Mouse (Mus musculus): ENCODE results near the gene Fam107b.
A peak's percentile ranks its signal among the peaks of the same experiment; 100 is the strongest.

Fam107b gene

DNA sequence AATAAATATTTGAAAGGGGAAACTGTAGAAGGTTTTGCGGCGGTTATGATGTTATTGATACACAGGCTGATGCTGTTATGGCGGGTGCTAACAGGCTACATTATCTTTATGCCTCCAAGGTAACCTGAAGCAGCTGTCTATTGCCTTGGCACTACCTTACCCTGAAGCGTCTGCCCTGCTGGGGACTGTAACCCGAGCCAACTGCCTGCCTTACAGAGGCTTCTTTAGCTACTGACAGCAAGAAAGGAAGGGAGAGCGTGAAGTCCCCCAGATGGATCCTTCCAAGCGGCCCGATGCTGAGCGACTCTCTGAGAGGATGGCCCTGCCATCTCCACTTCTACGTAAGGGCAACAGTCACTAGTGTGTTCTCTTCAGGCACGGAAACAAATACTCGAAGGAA lies at the start of gene Fam107b:
TSS of gene Fam107b (plus strand) at position 303 of the 400 bp plus-strand sequence.
- no peak for DNase-seq (ENCODE audit: low spot score)

GRCm38 (mm10) chr2:3522558-3522957 lies 47.7 kb upstream of the Fam107b start:
- DNase-seq (ENCODE audit: low spot score), result no peak

- no peak for DNase-seq (ENCODE audit: low spot score)
These were observed 44.0 kb upstream of the Fam107b start for GRCm38 (mm10) chr2:3526288-3526687.

GRCm38 (mm10) chr2:3541307-3542079 lies 28.8 kb upstream of the Fam107b start:
- DNase-seq (ENCODE audit: low spot score), result no peak

DNA sequence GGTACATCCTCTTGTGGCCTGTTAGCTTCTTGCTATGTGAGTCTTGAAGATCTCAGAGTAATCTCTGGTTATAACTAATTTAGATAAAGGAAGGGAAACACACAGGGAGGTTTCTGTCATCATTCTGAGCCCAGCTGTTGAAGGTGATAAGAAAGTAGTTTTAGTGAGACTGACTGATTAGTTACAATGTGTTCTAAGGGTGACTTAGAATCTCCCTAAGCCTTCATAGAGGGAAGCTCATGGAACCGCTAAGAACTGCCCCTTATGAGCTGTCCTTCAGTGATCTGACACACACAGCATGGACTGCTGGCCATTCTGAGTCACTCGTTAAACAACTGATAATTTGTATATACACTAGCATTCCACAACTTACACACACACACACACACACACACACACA lies 24.2 kb upstream of the Fam107b start:
- DNase-seq (ENCODE audit: low spot score), result no peak

GRCm38 (mm10) chr2:3546588-3546987 lies 23.7 kb upstream of the Fam107b start:
- peak; percentile 24 for DNase-seq (ENCODE audit: low spot score)

DNA sequence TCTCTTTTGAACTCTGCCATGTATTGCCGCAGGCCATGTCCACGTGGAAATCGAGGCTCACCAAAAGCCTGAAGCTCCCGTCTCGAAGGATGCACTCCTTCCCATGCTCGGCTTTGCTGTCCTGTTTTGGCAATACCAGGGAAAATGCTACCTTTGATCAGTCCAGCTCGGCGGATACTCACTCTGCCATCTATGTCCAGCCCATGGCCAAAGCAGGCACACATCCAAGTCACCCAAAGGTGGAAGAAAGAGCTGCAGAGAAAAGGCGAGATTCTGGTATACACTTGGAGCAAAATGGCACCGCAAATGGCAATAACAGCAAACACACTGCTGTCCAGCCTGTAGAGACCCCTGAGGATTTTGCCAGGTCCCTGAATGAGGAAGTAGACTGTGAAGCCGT lies 318 bp downstream of the Fam107b start:
- DNase-seq (ENCODE audit: low spot score), result no peak

- no peak for DNase-seq (ENCODE audit: low spot score)
These were observed 3.6 kb downstream of the Fam107b start for GRCm38 (mm10) chr2:3573883-3574282.

- DNase-seq (ENCODE audit: low spot score), result no peak
These were observed 4.9 kb downstream of the Fam107b start for GRCm38 (mm10) chr2:3575140-3575539.

GRCm38 (mm10) chr2:3576346-3576745 lies 6.1 kb downstream of the Fam107b start:
- no peak for DNase-seq (ENCODE audit: low spot score)

GRCm38 (mm10) chr2:3577216-3577615 lies 6.9 kb downstream of the Fam107b start:
- DNase-seq (ENCODE audit: low spot score), result no peak

GRCm38 (mm10) chr2:3578180-3578902 lies 8.1 kb downstream of the Fam107b start:
- DNase-seq (ENCODE audit: low spot score), result no peak

DNA sequence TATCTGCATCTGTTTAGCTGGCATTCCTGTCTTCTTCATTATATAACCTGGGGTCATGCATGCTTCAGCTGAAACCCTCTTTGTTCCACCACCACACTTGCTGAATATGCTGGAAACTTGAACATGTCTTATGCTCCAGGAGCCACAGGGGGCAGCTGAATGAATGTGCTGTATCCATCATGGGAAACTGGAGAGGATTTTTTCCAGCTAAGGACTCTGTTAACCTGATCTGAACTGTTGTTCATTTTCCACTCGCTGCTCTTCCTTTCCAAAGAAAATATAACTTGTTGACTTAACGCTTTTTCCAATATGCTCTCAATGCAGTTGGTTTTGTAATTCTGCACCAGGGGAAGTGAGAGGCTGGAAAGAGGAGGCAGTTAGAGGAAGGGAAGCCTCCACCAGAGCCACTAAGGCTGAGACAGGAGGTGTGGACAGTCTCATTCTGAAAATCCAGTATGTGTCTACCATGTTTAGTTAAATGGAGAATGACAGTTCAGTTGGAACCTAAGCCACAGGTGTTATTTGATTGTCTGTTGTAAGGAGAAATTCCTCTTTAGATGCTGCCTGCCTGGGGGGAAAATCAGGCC lies 9.1 kb downstream of the Fam107b start:
- DNase-seq (ENCODE audit: low spot score), result no peak

- no peak for DNase-seq (ENCODE audit: low spot score)
These were observed 12.5 kb downstream of the Fam107b start for GRCm38 (mm10) chr2:3582830-3583229.

- DNase-seq (ENCODE audit: low spot score), result no peak
These were observed 15.0 kb downstream of the Fam107b start for GRCm38 (mm10) chr2:3585231-3585783.

- no peak for DNase-seq (ENCODE audit: low spot score)
These were observed 20.0 kb downstream of the Fam107b start for GRCm38 (mm10) chr2:3590086-3590915.

DNA sequence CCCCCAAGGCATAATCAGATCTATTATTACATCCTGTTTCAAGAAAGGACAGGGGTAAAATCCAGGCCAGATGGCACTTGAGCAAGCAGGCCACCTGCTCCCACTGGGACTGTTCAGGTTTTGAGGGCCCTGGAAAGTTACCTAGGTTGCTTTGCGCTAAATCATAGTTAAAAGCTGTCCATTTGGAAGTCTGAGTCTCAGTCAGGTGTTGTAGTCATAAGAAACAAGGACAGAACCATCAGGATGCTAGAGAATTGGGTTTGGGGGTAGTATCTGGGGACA lies 20.6 kb downstream of the Fam107b start:
- DNase-seq (ENCODE audit: low spot score), result no peak

DNA sequence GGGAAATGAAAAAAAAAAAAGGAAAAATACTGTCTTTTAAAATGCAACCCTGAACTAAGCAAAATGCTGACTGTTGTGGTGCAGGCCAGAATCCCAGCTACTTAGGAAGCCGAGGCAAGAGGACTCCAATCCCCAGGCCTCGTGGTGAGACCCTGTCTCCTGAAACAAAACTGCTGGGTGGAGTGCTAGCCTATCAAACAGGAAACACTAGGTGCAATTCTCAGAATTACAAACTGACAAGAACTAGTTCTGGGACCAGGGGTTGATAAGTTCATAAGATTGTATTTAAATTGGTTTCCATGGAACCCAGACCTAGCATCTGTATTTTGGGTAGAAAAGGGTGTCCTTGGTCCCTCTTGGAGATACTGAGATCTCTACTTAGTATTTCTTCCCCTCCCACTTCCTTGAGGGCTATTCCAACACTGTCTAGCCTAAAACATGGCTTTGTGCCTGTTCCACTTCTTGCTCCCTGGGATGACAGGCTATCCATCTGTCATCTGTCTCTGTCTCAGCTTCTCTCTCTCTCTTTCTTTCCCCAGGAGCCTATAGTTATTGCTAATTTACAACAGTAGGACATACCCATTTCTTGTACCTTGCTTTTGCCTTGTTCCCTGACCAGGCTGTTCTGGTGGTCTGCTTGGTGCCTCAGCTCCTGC lies 24.5 kb downstream of the Fam107b start:
- no peak for DNase-seq (ENCODE audit: low spot score)

GRCm38 (mm10) chr2:3600421-3600820 lies 30.1 kb downstream of the Fam107b start:
- DNase-seq (ENCODE audit: low spot score), result no peak

GRCm38 (mm10) chr2:3602599-3602998 lies 32.3 kb downstream of the Fam107b start:
- no peak for DNase-seq (ENCODE audit: low spot score)

DNA sequence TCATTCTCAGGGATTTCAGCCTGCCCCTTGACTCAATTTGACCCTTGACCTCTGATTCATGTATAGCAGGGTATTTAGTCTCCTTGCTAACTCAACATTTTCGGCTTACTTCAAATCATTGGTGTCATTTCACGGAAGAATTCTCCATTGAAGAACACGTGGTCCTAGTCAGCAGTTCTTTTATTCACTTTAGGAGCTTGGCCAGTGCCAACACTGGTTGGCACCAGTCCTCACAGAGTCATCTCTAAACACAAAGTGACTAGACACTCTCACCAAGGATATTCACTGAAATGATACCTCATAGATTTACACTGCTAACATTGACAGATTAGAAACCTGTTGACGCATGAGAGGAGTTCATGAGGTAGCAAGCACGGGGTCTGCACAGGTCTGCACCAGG lies 32.9 kb downstream of the Fam107b start:
- DNase-seq (ENCODE audit: low spot score), result no peak

All from MN1 (cell line).